Mouse (Mus musculus) regulatory T cell (primary cell): ENCODE data around the gene Cacng4.

ENCODE experiments used
- in situ Hi-C: fragments of 300-600 bp; cut with MboI, MseI; formaldehyde crosslinking; loops from one replicate; pipeline ENCODE4 v1.15.1; 2025; ENCODE audit warnings: high pct_unique_total_duplicates

Cacng4 gene

GRCm38 (mm10) chr11:107794547-107795269 is at the start of gene Cacng4:
TSS of gene Cacng4 (minus strand) at chr11:107794557.
- in situ Hi-C loops: loop anchor here (5.0 kb wide), 1 partner anchor 77 kb away; the partner anchor contains the start of gene Cacng1

GRCm38 (mm10) chr11:107833351-107834040 is 39.1 kb upstream of the Cacng4 start:
- in situ Hi-C loops: no loop called here

- in situ Hi-C loops: no loop called here
Measured at GRCm38 (mm10) chr11:107817196-107817595, 22.8 kb upstream of the Cacng4 start.

- in situ Hi-C loops: no loop called here
Measured at GRCm38 (mm10) chr11:107812941-107813648, 18.7 kb upstream of the Cacng4 start.

GRCm38 (mm10) chr11:107812429-107812828 is 18.1 kb upstream of the Cacng4 start:
- in situ Hi-C loops: no loop called here

- in situ Hi-C loops: no loop called here
Measured at GRCm38 (mm10) chr11:107808508-107808907, 14.2 kb upstream of the Cacng4 start.

GRCm38 (mm10) chr11:107806058-107806457 is 11.7 kb upstream of the Cacng4 start:
- in situ Hi-C loops: no loop called here

- in situ Hi-C loops: no loop called here
Measured at GRCm38 (mm10) chr11:107801946-107802345, 7.6 kb upstream of the Cacng4 start.

GRCm38 (mm10) chr11:107799331-107799730 is 5.0 kb upstream of the Cacng4 start:
- in situ Hi-C loops: loop anchor here (5.0 kb wide), 1 partner anchor 82 kb away; the partner anchor contains the start of gene Cacng1

GRCm38 (mm10) chr11:107796346-107796745 is 2.0 kb upstream of the Cacng4 start:
- in situ Hi-C loops: loop anchor here (5.0 kb wide), 1 partner anchor 79 kb away; the partner anchor contains the start of gene Cacng1

- in situ Hi-C loops: loop anchor here (5.0 kb wide), 1 partner anchor 78 kb away; the partner anchor contains the start of gene Cacng1
Measured at GRCm38 (mm10) chr11:107795384-107796035, 1.2 kb upstream of the Cacng4 start.

- in situ Hi-C loops: no loop called here
Measured at GRCm38 (mm10) chr11:107794103-107794493, 259 bp downstream of the Cacng4 start.

GRCm38 (mm10) chr11:107793200-107794102 is 906 bp downstream of the Cacng4 start:
- in situ Hi-C loops: no loop called here

GRCm38 (mm10) chr11:107792136-107792535 is 2.2 kb downstream of the Cacng4 start:
- in situ Hi-C loops: no loop called here

- in situ Hi-C loops: no loop called here
Measured at GRCm38 (mm10) chr11:107785761-107786160, 8.6 kb downstream of the Cacng4 start.

GRCm38 (mm10) chr11:107785288-107785687 is 9.1 kb downstream of the Cacng4 start:
- in situ Hi-C loops: no loop called here

GRCm38 (mm10) chr11:107783861-107784754 is 10.2 kb downstream of the Cacng4 start:
- in situ Hi-C loops: no loop called here

- in situ Hi-C loops: no loop called here
Measured at GRCm38 (mm10) chr11:107782591-107782990, 11.8 kb downstream of the Cacng4 start.

- in situ Hi-C loops: no loop called here
Measured at GRCm38 (mm10) chr11:107778859-107779258, 15.5 kb downstream of the Cacng4 start.
